Mouse (Mus musculus) erythroblast, adult 5-6 weeks (primary cell): ENCODE measurements around the gene Ildr1. TPM values are rescaled to one million over a fixed set of nuclear protein-coding genes. Genes with fewer than 3 reads are reported as not detected.

Experiments
- ATAC-seq: replicated peaks from 2 replicates; pipeline ENCODE4 v1.8.0; 2016; ENCODE audit warnings: moderate number of reproducible peaks, mild to moderate bottlenecking, moderate TSS enrichment, inconsistent platforms; ENCODE audit not compliant: poor library complexity, low FRiP score, severe bottlenecking
- total RNA-seq, 2 experiments: library from RNA; stranded (forward) in 1 of 2; stranded (reverse) in 1 of 2; fragments of 150-400 nt in 1 of 2; fragments of 200-764, 138-1000 nt in 1 of 2; gene quantifications; 2 replicates each; pipeline versions ENCODE4 v1.2.3 to v1.2.4; 2015 to 2017; ENCODE audit warnings: low replicate concordance in 2 of 2

Ildr1 gene
- total RNA-seq, 2 experiments from 2014 or later, result not detected

DNA sequence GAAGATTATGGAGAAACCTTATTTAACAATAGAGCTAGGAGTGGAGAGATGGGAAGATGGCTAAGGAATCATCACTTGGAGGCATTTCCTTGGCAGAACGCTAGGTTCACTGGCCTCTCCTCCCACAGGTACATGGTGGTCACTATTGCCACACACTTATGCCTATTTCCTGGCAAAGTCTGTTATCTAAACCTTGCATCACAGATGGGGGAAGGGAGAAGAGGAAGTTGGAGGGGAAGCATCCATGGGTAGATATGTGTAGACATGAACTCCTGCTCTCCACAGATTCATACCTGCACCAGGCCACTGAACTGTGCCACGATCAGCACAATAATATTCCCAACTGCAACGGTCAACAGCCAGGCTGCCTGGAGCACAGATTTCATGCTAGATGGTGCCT lies 58.2 kb downstream of the Ildr1 start:
- no peak for ATAC-seq

DNA sequence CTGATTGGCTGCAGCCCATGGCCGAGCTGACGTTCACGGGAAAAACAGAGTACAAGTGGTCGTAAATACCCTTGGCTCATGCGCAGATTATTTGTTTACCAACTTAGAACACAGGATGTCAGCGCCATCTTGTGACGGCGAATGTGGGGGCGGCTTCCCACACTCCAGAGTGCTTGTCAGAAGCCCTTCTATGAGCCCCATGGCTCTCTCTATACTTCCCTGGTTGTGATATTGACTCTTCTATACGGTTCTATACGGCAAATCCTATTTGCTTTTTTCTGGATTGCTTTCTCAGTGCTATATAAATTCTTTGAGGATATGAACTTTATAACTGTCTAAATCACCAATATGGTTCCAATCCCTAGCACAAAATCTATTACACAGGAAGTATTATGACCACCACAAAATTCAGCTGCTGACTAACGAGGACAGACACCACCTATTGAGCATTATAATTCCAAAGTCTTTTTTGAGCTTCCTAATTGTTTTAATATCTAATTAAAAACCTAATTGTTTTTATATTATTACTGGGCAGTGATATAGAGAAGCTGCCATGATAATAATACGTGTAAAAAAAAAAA lies 76.5 kb downstream of the Ildr1 start:
- peak; percentile 87 for ATAC-seq

DNA sequence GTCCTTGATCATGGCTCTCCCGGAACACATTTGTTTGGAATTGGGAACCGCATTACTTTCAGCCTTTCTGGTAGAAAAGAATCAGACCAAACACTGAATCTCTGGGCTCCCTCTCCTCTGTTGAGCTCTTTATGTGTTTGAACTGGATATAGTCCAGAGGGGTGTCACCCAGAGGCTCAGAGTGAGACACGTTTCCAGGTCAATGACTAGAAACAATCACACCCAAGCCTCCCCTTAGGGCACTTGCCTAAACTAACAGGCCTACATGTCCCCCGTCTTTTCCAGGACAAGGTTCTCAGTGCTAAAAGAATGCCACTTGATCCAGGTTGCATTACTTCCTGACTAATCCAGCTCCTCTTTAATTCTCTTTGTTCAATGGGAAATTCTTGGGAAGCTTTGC lies 77.1 kb downstream of the Ildr1 start:
- ATAC-seq, result no peak

DNA sequence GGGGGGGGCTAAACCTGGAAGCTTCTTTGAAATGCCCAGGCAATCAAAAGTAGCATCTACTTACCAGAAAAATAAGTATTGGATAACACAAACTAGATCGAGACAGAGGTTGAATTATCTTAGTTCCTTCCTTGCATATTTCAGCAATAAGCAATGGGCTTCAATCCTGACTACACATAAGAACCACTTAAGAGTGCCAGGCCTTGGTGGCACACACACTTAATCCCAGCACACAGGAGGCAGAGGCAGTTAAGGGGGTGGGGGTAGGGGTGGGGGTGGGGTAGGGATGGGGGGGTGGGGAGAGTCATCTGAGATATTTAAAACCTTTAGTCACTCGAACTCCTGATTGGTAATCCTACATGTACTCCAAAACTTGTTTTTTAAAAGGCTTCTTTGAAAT lies 77.5 kb downstream of the Ildr1 start:
- no peak for ATAC-seq

DNA sequence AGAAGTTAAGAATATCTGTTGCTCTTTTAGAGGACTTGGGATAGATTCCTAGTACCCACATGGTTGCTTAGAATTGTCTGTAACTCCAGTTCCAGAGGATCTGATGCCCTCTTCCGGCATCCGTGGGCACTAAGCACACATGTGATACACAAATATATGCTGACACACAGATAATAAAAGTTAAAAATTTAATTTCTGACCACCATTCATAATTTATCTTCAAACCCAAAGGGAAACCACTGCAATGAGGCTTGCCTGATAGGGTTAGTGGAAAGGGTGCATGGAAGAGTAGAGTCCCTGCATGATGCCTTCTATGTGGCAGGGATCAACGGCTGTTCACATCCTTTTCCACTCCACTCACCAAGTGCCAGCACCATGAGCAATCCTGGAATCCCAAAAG lies 77.9 kb downstream of the Ildr1 start:
- ATAC-seq, result no peak

DNA sequence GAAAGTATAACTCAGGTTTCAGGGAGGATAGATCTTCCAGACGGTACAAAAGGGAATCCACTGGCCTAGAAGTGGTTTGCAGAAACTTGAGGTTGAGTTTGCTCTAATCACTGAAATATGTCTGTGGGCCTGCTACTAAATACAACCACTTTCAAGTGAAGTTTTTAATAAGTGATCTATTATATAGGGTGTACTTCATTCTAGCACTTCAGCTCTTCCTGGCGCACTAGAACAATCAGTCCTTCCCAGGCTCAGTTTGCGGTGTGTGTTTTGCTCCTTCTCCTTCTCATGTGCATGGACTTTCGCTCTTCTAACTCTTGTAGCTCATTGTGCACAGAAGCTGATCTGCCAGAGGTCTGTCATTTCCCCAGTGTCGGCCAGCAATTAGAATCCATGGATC lies 79.2 kb downstream of the Ildr1 start:
- no peak for ATAC-seq

DNA sequence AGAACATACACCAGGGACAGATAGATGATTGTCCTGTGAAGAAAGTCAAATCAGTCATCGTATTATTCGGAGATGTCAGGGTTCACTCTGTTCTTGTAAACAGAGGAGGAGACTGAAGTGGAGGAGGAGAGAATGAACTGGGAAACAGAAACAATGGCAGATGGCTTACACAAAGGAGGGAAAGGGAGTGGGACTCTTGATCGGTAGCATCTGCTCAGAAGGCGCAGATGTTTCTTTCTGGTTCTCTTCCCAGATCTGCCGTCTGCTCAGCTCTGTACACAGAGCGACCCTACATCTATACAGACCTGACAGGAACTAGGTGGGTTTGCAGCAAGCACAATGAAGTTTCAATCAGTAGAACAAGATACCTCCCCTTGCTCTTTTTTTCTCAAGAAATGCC lies 81.9 kb downstream of the Ildr1 start:
- no peak for ATAC-seq

Other genes with a start within 250 kb of the Ildr1 start
- 3.1 TPM in 1 of 2 replicates, not detected in the other for gene Stfa3, start 238.6 kb upstream of the Ildr1 start, total RNA-seq (2015; ENCODE audit: low replicate concordance)
- 9.5 TPM in 1 of 2 replicates, not detected in the other for gene Stfa3, start 238.6 kb upstream of the Ildr1 start, total RNA-seq (2017; ENCODE audit: low replicate concordance)
- not detected in 2 replicates for gene Casr, start 131.8 kb upstream of the Ildr1 start, total RNA-seq (2015; ENCODE audit: low replicate concordance)
- 0.14 TPM in 1 of 2 replicates, not detected in the other for gene Casr, start 131.8 kb upstream of the Ildr1 start, total RNA-seq (2017; ENCODE audit: low replicate concordance)
- 6.7 and 10.2 TPM in 2 replicates for gene Cd86, start 27.9 kb upstream of the Ildr1 start, total RNA-seq (2015; ENCODE audit: low replicate concordance)
- gene Cd86, start 27.9 kb upstream of the Ildr1 start, total RNA-seq (2017; ENCODE audit: low replicate concordance), result 6.6 and 12.8 TPM in 2 replicates
- gene Slc15a2, start 91.0 kb downstream of the Ildr1 start, total RNA-seq (2015; ENCODE audit: low replicate concordance), result 112 and 136 TPM in 2 replicates
- gene Slc15a2, start 91.0 kb downstream of the Ildr1 start, total RNA-seq (2017; ENCODE audit: low replicate concordance), result 195 and 265 TPM in 2 replicates
- gene Iqcb1, start 134.4 kb downstream of the Ildr1 start, total RNA-seq (2015; ENCODE audit: low replicate concordance), result 1.7 TPM in 1 of 2 replicates, not detected in the other
- 1.7 and 3.9 TPM in 2 replicates for gene Iqcb1, start 134.4 kb downstream of the Ildr1 start, total RNA-seq (2017; ENCODE audit: low replicate concordance)
- gene Eaf2, start 181.0 kb downstream of the Ildr1 start, total RNA-seq (2015; ENCODE audit: low replicate concordance), result not detected in 2 replicates
- 1.4 TPM in 1 of 2 replicates, not detected in the other for gene Eaf2, start 181.0 kb downstream of the Ildr1 start, total RNA-seq (2017; ENCODE audit: low replicate concordance)
- 17.6 and 30.0 TPM in 2 replicates for gene Golgb1, start 181.2 kb downstream of the Ildr1 start, total RNA-seq (2015; ENCODE audit: low replicate concordance)
- gene Golgb1, start 181.2 kb downstream of the Ildr1 start, total RNA-seq (2017; ENCODE audit: low replicate concordance), result 36.8 and 42.0 TPM in 2 replicates
- 12.5 and 13.2 TPM in 2 replicates for gene Hcls1, start 241.0 kb downstream of the Ildr1 start, total RNA-seq (2015; ENCODE audit: low replicate concordance)
- gene Hcls1, start 241.0 kb downstream of the Ildr1 start, total RNA-seq (2017; ENCODE audit: low replicate concordance), result 51.3 and 56.9 TPM in 2 replicates